Mouse (Mus musculus) liver, embryonic 14.5 days (tissue): ENCODE data around the gene Kmt2a.

Experiments used
- CTCF ChIP-seq: IDR thresholded peaks from 2 replicates; pipeline ENCODE4 v1.5.1; 2016; ENCODE audit warnings: antibody characterized with exemption, low read depth, control low read depth
- EP300 ChIP-seq: IDR thresholded peaks from 2 replicates; pipeline ENCODE4 v1.6.1; 2016; ENCODE audit warnings: antibody characterized with exemption, low read depth

DNA sequence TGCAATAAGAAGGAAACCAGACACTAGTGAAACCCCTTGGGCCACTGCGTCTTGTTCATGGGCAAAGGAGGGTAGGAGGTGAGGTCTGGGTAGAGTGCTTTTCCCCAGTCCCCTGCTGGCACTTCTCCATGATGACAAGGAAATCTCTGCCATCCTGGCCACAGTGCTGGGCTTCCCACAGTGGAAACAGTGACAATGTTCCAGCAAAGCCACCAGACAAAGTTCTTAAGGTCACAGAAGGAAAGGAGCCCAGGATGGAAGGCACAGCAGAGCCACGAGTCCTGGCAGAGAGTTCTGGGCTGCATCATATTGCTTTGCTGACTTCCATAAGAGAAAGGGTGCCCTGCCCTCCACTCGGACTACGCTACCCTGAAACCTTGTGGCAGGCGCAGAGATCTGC, 75.6 kb downstream of the Kmt2a start:
- no peak for TF ChIP-seq CTCF
- no peak for TF ChIP-seq EP300
